Mouse (Mus musculus): ENCODE measurements around the gene Srm. TPM values are rescaled to one million over a fixed set of nuclear protein-coding genes. Genes with fewer than 3 reads are reported as not detected.
A peak's percentile ranks its signal among the peaks of the same experiment; 100 is the strongest.

Srm gene
- polyA plus RNA-seq, 1 experiment from 2014 or later, result 183 TPM

GRCm38 (mm10) chr4:148622485-148622884 is 31.2 kb downstream of the Srm start:
- WGBS, result 91% methylated on average over 4 of the region's 4 CpGs
- peaks cover 41% of the 10 kb centered on the region for H3K4me1 ChIP-seq
- no peak for ATAC-seq (ENCODE audit: borderline replicate concordance, extremely low read depth, low FRiP score, low TSS enrichment)

GRCm38 (mm10) chr4:148623609-148624008 is 32.3 kb downstream of the Srm start:
- Histone ChIP-seq H3K4me3 (no peak overlapping the region), H3K9me3 (no peaks in the 10 kb centered on the region), H3K9ac (no peak overlapping the region), H3K36me3 (peaks cover 62% of the 10 kb centered on the region), H3K4me2 (0 out of 2 replicates have a peak overlapping the region, but pooled peaks have one; percentile 0), H3K27me3 (no peaks in the 10 kb centered on the region), H3K27ac (no peak overlapping the region), H3K4me1 (peaks cover 41% of the 10 kb centered on the region)
- no peak for ATAC-seq (ENCODE audit: borderline replicate concordance, extremely low read depth, low FRiP score, low TSS enrichment)
- 80% methylated on average over 4 of the region's 4 CpGs for WGBS

More at GRCm38 (mm10) chr4:148622485-148622884, 31.2 kb downstream of the Srm start:
- Histone ChIP-seq H3K27me3 (no peaks in the 10 kb centered on the region), H3K36me3 (peaks cover 68% of the 10 kb centered on the region), H3K4me2 (no peak overlapping the region), H3K27ac (no peak overlapping the region), H3K9ac (no peak overlapping the region), H3K4me3 (no peak overlapping the region), H3K9me3 (no peaks in the 10 kb centered on the region)

GRCm38 (mm10) chr4:148625010-148625409 is 33.7 kb downstream of the Srm start:
- H3K4me2 ChIP-seq, result peak overlapping the region; percentile 80
- H3K9ac ChIP-seq, result peak overlapping the region; percentile 95
- no peaks in the 10 kb centered on the region for H3K27me3 ChIP-seq
- peak overlapping the region; percentile 77 for H3K4me3 ChIP-seq
- peaks cover 38% of the 10 kb centered on the region for H3K4me1 ChIP-seq
- H3K9me3 ChIP-seq, result no peaks in the 10 kb centered on the region
- no peak overlapping the region for H3K27ac ChIP-seq
- no peak for ATAC-seq (ENCODE audit: borderline replicate concordance, extremely low read depth, low FRiP score, low TSS enrichment)
- peaks cover 48% of the 10 kb centered on the region for H3K36me3 ChIP-seq
- 71% methylated on average over 10 of the region's 10 CpGs for WGBS

- Histone ChIP-seq H3K4me2 (peak overlapping the region; percentile 80), H3K27ac (peak overlapping the region; percentile 88), H3K36me3 (peaks cover 41% of the 10 kb centered on the region), H3K4me3 (peak overlapping the region; percentile 77), H3K9me3 (no peaks in the 10 kb centered on the region), H3K27me3 (no peaks in the 10 kb centered on the region), H3K9ac (peak overlapping the region; percentile 95), H3K4me1 (peaks cover 32% of the 10 kb centered on the region)
- WGBS, result under 1% methylated on average over 57 of the region's 57 CpGs
- peak; percentile 66 for ATAC-seq (ENCODE audit: borderline replicate concordance, extremely low read depth, low FRiP score, low TSS enrichment)
These were observed 34.7 kb downstream of the Srm start for GRCm38 (mm10) chr4:148625756-148626622.

GRCm38 (mm10) chr4:148626623-148627185 is 35.4 kb downstream of the Srm start, which contains the start of gene Tardbp:
Gene Tardbp, minus strand, starts transcription at chr4:148627019.
- Histone ChIP-seq H3K9ac (peak within 1 kb of the TSS; percentile 95), H3K9me3 (no peaks in the 10 kb centered on the region), H3K36me3 (peaks cover 34% of the 10 kb centered on the region), H3K4me2 (peak within 1 kb of the TSS; percentile 80), H3K27ac (peak within 1 kb of the TSS; percentile 88), H3K4me3 (peak within 1 kb of the TSS; percentile 77), H3K27me3 (no peaks in the 10 kb centered on the region), H3K4me1 (peaks cover 31% of the 10 kb centered on the region)
- ATAC-seq (ENCODE audit: borderline replicate concordance, extremely low read depth, low FRiP score, low TSS enrichment), result peak; percentile 96
- WGBS, result under 1% methylated on average over 51 of the region's 51 CpGs

- 58% methylated on average over 3 of the region's 3 CpGs for WGBS
- Histone ChIP-seq H3K27ac (no peak overlapping the region), H3K4me1 (peaks cover 30% of the 10 kb centered on the region), H3K36me3 (peaks cover 29% of the 10 kb centered on the region), H3K4me3 (peak overlapping the region; percentile 77), H3K9ac (peak overlapping the region; percentile 11; the same call in 1 of the 2 replicates), H3K9me3 (no peaks in the 10 kb centered on the region), H3K27me3 (no peaks in the 10 kb centered on the region), H3K4me2 (peak overlapping the region; percentile 80)
- peak; percentile 8; the same call in 1 of the 2 replicates for ATAC-seq (ENCODE audit: borderline replicate concordance, extremely low read depth, low FRiP score, low TSS enrichment)
These were observed 35.9 kb downstream of the Srm start for GRCm38 (mm10) chr4:148627246-148627645.

GRCm38 (mm10) chr4:148632013-148632692 is 40.9 kb downstream of the Srm start:
- H3K36me3 ChIP-seq, result no peaks in the 10 kb centered on the region
- ATAC-seq (ENCODE audit: borderline replicate concordance, extremely low read depth, low FRiP score, low TSS enrichment), result no peak; the same call in 1 of the 2 replicates
- WGBS, result 44% methylated on average over 3 of the region's 3 CpGs
- H3K9ac ChIP-seq, result no peak overlapping the region
- H3K4me3 ChIP-seq, result no peak overlapping the region
- peaks cover 7% of the 10 kb centered on the region for H3K4me1 ChIP-seq
- H3K27ac ChIP-seq, result peak overlapping the region; percentile 79
- H3K9me3 ChIP-seq, result no peaks in the 10 kb centered on the region
- H3K27me3 ChIP-seq, result no peaks in the 10 kb centered on the region
- H3K4me2 ChIP-seq, result no peak overlapping the region

- H3K4me2 ChIP-seq, result no peak overlapping the region
- no peaks in the 10 kb centered on the region for H3K9me3 ChIP-seq
- H3K27ac ChIP-seq, result peak overlapping the region; percentile 15; the same call in 1 of the 2 replicates
- WGBS, result 52% methylated on average over 2 of the region's 2 CpGs
- no peak for ATAC-seq (ENCODE audit: borderline replicate concordance, extremely low read depth, low FRiP score, low TSS enrichment)
- H3K36me3 ChIP-seq, result no peaks in the 10 kb centered on the region
- no peaks in the 10 kb centered on the region for H3K27me3 ChIP-seq
- H3K4me1 ChIP-seq, result 0 out of 2 replicates have a peak, but pooled peaks cover 9% of the 10 kb centered on the region
- H3K9ac ChIP-seq, result no peak overlapping the region
- H3K4me3 ChIP-seq, result no peak overlapping the region
These were observed 42.2 kb downstream of the Srm start for GRCm38 (mm10) chr4:148633395-148634061.

- H3K27me3 ChIP-seq, result no peaks in the 10 kb centered on the region
- H3K4me3 ChIP-seq, result no peak overlapping the region
- no peaks in the 10 kb centered on the region for H3K9me3 ChIP-seq
- H3K4me2 ChIP-seq, result no peak overlapping the region
- H3K36me3 ChIP-seq, result no peaks in the 10 kb centered on the region
- ATAC-seq (ENCODE audit: borderline replicate concordance, extremely low read depth, low FRiP score, low TSS enrichment), result no peak
- no peak overlapping the region for H3K9ac ChIP-seq
- H3K27ac ChIP-seq, result no peak overlapping the region
- WGBS, result 60% methylated on average over 2 of the region's 2 CpGs
- 0 out of 2 replicates have a peak, but pooled peaks cover 9% of the 10 kb centered on the region for H3K4me1 ChIP-seq
These were observed 44.0 kb downstream of the Srm start for GRCm38 (mm10) chr4:148635309-148635708.

- ATAC-seq (ENCODE audit: borderline replicate concordance, extremely low read depth, low FRiP score, low TSS enrichment), result no peak
- no peaks in the 10 kb centered on the region for H3K9me3 ChIP-seq
- H3K27me3 ChIP-seq, result no peaks in the 10 kb centered on the region
- no peaks in the 10 kb centered on the region for H3K36me3 ChIP-seq
- H3K4me3 ChIP-seq, result no peak overlapping the region
- no peak overlapping the region for H3K27ac ChIP-seq
- no peak overlapping the region for H3K9ac ChIP-seq
- H3K4me2 ChIP-seq, result no peak overlapping the region
- 37% methylated on average over 9 of the region's 9 CpGs for WGBS
- 0 out of 2 replicates have a peak, but pooled peaks cover 8% of the 10 kb centered on the region for H3K4me1 ChIP-seq
These were observed 47.0 kb downstream of the Srm start for GRCm38 (mm10) chr4:148638302-148638701.

- H3K36me3 ChIP-seq, result no peaks in the 10 kb centered on the region
- no peak overlapping the region for H3K9ac ChIP-seq
These were observed 48.2 kb downstream of the Srm start for GRCm38 (mm10) chr4:148639455-148639854.

More at GRCm38 (mm10) chr4:148639455-148639854, 48.2 kb downstream of the Srm start:
- ATAC-seq (ENCODE audit: borderline replicate concordance, extremely low read depth, low FRiP score, low TSS enrichment), result no peak
- peaks cover 18% of the 10 kb centered on the region; the same call in 1 of the 2 replicates for H3K4me1 ChIP-seq
- no peaks in the 10 kb centered on the region for H3K9me3 ChIP-seq
- no peak overlapping the region for H3K4me3 ChIP-seq
- H3K4me2 ChIP-seq, result no peak overlapping the region
- 85% methylated on average over 2 of the region's 2 CpGs for WGBS
- H3K27ac ChIP-seq, result no peak overlapping the region
- H3K27me3 ChIP-seq, result no peaks in the 10 kb centered on the region

All from lung, embryonic 15.5 days (tissue).